Mouse (Mus musculus): ENCODE measurements around the gene Rnf166.

Rnf166 gene

DNA sequence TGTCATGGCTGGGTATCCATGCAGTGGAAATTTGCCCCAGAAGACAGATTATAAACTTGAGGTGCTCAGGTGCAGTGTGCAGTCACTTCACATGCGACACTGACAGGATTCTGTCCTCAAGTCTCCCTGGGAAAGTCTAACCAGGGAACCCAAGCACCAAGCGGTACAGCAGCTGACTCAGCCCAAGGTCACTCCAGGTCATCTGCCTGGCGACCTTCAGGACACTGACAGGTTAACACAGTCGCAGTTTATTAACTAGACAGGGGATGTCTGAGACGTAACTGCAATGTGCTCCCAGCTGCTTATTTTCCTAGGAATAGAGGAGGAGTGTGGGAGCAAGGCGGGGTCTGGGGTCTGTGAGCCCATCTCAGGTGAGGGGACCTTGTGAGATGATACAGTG, 6.5 kb downstream of the Rnf166 start:
- DNase-seq = no peak

- no peak for DNase-seq
Measured at GRCm38 (mm10) chr8:122467816-122468215, 8.0 kb downstream of the Rnf166 start.

DNA sequence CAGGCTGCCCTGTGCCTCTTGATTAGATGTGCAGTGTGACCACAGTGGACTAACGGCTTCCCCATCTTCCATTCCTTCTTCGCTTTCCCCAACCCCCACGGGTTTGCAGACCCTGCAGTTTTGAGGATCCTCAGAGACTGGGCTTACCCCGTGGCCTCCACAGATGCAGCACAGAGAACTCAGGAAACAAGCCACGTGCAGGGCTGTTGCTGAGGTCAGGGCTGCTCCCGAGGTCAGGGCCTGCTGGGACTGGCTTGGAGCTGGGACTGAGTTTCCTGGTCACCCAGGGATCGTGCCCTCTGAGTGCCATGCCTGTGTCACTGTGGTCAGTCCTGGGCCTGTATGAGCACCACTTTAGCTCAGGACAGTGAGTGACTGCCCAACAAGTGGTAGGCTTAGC, 10.9 kb downstream of the Rnf166 start:
- DNase-seq = no peak

GRCm38 (mm10) chr8:122463651-122464640, 11.9 kb downstream of the Rnf166 start:
- DNase-seq = no peak

GRCm38 (mm10) chr8:122462510-122462909, 13.4 kb downstream of the Rnf166 start:
- no peak for DNase-seq

- DNase-seq = no peak
Measured at GRCm38 (mm10) chr8:122461473-122462148, 14.3 kb downstream of the Rnf166 start.

- DNase-seq = peak; percentile 62
Measured at GRCm38 (mm10) chr8:122460524-122461472, 15.1 kb downstream of the Rnf166 start, which contains the start of gene Snai3. Gene Snai3, minus strand, starts transcription at chr8:122460733.

- DNase-seq = no peak
Measured at GRCm38 (mm10) chr8:122459990-122460389, 15.9 kb downstream of the Rnf166 start.

DNA sequence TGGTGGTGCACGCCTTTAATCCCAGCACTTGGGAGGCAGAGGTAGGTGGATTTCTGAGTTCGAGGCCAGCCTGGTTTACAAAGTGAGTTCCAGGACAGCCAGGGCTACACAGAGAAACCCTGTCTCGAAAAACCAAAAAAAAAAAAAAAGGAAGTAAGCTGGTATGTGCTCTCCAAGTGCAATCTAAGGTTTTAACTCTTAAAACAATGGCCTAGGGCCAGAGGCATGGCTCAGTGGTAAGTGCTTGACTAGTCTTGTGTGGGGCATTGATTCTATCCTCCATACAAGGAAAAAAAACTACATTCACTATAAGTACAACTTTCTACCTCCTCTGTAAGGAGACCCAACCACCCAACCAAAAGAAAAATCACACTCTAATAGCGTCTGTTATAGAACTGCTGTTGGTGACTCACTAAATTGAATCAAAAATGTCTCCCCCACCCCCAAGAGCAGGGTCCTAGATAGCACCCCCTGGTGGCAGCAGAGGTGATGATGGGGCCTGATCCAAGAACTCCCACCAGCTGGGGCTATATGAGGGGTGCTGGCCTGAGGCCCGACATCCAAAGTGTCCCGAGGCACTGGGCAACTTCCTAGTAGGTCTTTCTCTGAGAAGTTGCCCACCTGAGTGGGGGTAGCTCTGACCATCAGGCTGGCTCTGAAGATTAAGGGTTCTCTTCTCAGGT, 16.5 kb downstream of the Rnf166 start:
- DNase-seq = no peak

GRCm38 (mm10) chr8:122457171-122457570, 18.7 kb downstream of the Rnf166 start:
- DNase-seq = no peak

DNA sequence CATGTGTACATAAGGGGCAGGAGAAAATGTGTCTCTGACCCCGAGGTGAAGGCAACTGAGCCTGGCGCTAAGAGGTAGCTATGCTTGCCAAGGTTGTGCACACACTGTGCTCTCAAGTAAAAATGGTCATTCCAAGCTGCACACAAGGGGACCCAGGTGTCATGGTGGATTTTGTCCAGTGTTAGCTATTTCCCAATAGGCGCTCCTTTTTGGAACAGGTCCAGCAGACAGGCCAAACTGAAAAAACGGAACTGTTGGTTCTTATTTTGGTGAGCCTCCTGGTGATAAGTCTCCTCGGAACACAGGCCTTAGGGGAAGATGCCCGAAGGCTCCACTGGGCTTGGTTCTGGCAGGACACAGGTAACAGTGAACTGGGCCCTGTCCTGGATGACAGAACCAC, 21.5 kb downstream of the Rnf166 start:
- DNase-seq = no peak

GRCm38 (mm10) chr8:122452154-122452553, 23.7 kb downstream of the Rnf166 start:
- no peak for DNase-seq

GRCm38 (mm10) chr8:122451161-122451703, 24.6 kb downstream of the Rnf166 start:
- no peak for DNase-seq

GRCm38 (mm10) chr8:122445203-122445602, 30.7 kb downstream of the Rnf166 start:
- no peak for DNase-seq

GRCm38 (mm10) chr8:122444058-122444748, 31.7 kb downstream of the Rnf166 start:
- DNase-seq = peak; percentile 70

DNA sequence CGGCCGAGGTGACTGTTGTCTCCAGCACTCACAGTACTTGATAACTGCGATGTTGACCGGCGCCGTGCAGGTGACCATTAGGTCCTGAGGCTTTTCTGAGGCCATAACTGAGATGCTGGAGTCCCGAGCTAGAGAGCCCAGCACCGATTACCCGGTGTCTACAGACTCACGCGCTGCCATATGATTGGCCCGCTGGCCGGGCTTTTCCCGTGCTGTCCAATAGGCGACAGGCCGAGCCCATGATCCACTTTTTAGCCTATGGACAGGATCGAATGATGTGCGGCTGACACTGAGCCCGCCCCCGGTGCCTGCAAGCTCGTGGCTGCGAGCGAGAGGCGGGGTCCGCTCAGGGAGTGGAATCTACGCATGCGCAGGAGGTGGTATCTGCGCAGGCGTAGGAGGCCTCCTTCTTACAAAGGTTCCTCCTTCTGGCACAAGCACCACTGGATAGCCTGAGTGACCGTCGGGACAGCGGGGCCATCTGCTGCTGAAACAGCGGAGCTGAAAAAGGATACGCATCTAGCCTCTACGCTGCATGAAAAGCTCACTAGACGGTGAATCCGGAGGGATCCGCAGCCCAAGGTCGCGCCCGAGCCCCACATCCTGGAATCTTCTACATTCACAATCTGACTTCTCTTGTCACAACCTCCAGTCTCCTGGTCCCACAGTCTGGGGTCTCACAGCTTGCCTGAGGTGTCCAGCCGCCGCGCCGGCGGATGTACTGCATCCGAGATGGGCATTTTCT, 32.4 kb downstream of the Rnf166 start, which contains the start of gene Mvd:
TSS of gene Mvd (minus strand) at position 161 of the 745 bp plus-strand sequence.
- peak; percentile 98 for DNase-seq

GRCm38 (mm10) chr8:122442781-122443180, 33.1 kb downstream of the Rnf166 start:
- DNase-seq = no peak

- DNase-seq = no peak
Measured at GRCm38 (mm10) chr8:122442356-122442755, 33.5 kb downstream of the Rnf166 start.

- DNase-seq = no peak
Measured at GRCm38 (mm10) chr8:122441326-122441725, 34.5 kb downstream of the Rnf166 start.

DNA sequence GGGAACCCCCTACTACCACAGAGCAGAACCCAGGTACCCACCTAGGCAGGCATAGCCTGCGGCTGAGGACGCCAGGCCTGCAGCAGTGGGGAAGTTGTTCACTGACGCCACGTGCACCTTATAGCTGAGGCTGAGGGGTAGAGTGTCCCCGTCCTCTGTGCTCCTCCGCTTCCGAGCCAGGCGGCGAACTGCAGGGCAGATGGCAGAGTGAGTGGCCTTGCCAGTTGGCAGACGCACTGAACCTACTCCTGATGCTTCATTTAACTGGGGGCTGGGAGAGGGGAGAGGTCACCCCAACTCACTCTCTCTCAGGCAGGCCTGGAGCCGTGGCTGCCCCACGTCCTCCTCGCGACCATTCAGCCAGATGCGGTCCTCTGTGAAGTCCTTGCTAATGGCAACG, 36.5 kb downstream of the Rnf166 start:
- peak; percentile 74 for DNase-seq
